Mouse (Mus musculus) stomach, postnatal 0 days (tissue): ENCODE measurements around the gene Il1r2.

Source experiments
- CTCF ChIP-seq: IDR thresholded peaks from 2 replicates; pipeline ENCODE4 v1.5.1; 2016; ENCODE audit warnings: antibody characterized with exemption, low read depth, mild to moderate bottlenecking, moderate library complexity
- EP300 ChIP-seq: optimal IDR thresholded peaks from 2 replicates; pipeline ENCODE3; 2016; ENCODE audit warnings: antibody characterized with exemption

DNA sequence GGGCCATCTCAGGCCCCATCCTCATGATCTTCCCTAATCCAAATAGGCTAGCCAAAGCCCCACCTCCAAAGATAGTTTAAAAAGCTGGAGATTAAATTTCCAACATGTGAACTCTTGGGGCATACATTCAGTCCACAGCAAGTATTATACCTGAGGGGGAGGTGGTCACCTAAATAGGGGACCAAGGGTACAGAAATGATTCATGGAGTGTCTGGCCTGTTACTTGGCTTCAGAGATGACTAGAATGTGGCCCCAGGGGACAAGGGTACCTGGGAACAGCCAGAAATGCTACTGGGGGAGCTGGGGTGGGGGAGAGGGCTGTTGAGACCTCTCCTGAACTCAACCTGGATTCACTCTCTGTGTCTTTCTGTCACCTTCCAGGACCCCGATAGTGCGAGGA, 3.4 kb downstream of the Il1r2 start:
- TF ChIP-seq EP300 (no peak), CTCF (no peak)
